Comparison of ENCODE assay signal across 9 mouse cellular contexts in the genomic region with DNA sequence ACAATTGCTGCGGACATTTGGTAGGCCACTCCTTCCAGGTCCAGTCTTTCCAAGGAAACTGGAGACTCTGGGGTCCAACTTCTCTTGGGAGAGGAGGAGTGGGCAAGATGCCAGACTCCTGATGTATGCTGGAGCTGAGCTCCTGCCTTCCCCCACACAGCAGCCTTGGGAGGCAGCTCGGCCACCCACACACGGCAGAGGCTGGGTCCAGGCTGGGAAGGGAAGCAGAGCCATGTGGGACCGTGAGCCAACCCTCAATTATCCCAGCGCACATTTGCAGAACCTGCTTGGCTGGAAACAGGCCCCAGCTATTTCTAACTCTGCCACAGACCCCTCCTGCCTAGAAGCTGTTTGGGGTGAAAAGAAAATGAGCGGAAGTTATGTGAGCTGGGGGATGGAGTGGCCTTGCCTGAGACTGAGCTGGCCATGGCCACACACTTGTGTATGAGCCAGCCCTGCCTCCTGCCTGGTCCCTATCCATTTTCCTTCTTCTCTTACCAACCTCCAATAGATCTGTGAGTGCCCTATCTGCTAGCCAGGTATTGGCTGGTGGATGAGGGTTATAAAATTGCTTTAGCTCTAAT.
DNase-seq lines count a peak whose midpoint lies in the region; ATAC-seq and TF ChIP-seq lines count a peak whose summit lies in the region.
"Had no signal": no experiment of that assay in that cellular context is flagged by ENCODE, and none has a peak within 500 bp of the region (broad histone marks: within the 10 kb centered on the region; RNA-seq: fewer than 3 reads in every experiment).

No protein-coding gene starts in this region.

- peak overlapping the region; percentile 67 for H3K27ac ChIP-seq in kidney, embryonic 15.5 days
- H3K27ac ChIP-seq in kidney, adult 2 months (ENCODE audit: insufficient read depth, low read depth, low read length), result no peak overlapping the region
- H3K27ac ChIP-seq in left cerebral cortex, adult 2 months, result peak overlapping the region; percentile 41
- H3K27ac ChIP-seq in stomach, embryonic 15.5 days, result peak overlapping the region; percentile 31
- H3K27ac ChIP-seq: heart, adult 2 months had no signal

- no peak for TF ChIP-seq POLR2A in kidney, adult 2 months (IDR thresholded peaks at IDR 0.05; ENCODE audit: low read depth, low read length)

- ATAC-seq in kidney, embryonic 15.5 days (replicated peaks; ENCODE audit: low FRiP score), result peak; percentile 72
- peak; percentile 76; the same call in 1 of the 2 replicates for ATAC-seq in stomach, embryonic 15.5 days (ENCODE audit: insufficient read depth, low FRiP score, low read depth)
- no peak for ATAC-seq in activated CD4-positive, CD25-positive, alpha-beta regulatory T cell, adult 4 months
- no peak for ATAC-seq in CD4-positive, CD25-positive, alpha-beta regulatory T cell, adult 4 months

- no peak for DNase-seq in kidney, adult 2 months
- peak; percentile 24 for DNase-seq in brain, embryonic 18.5 days (ENCODE audit: low read depth, low spot score)
- DNase-seq in frontal cortex, postnatal 10 days (ENCODE audit: low spot score in 2 of 2), result peak; percentile 62 to 66
- DNase-seq in left cerebral cortex, adult 2 months (ENCODE audit: extremely low spot score in 1 of 2, low spot score in 2 of 2), result peak; percentile 75 to 76

- TF ChIP-seq CTCF in kidney, adult 2 months (conservative IDR thresholded peaks at IDR 0.05; ENCODE audit: insufficient read depth, insufficient read length, low read depth, low read length), result no peak
- no peak for TF ChIP-seq CTCF in left cerebral cortex, adult 2 months (IDR thresholded peaks at IDR 0.05)

- H3K9ac ChIP-seq in kidney, embryonic 15.5 days, result no peak overlapping the region
- H3K9ac ChIP-seq in stomach, embryonic 15.5 days, result no peak overlapping the region

- H3K9me3 ChIP-seq in kidney, embryonic 15.5 days (replicated peaks), result no peaks in the 10 kb centered on the region
- H3K9me3 ChIP-seq in stomach, embryonic 15.5 days, result no peaks in the 10 kb centered on the region

- 37% methylated on average over 6 of the region's 6 CpGs for WGBS in kidney, embryonic 15.5 days
- WGBS in kidney, adult 2 months, result 60% methylated on average over 6 of the region's 6 CpGs
- 24% methylated on average over 6 of the region's 6 CpGs for WGBS in stomach, embryonic 15.5 days

- peaks cover 20% of the 10 kb centered on the region for H3K4me1 ChIP-seq in kidney, embryonic 15.5 days
- H3K4me1 ChIP-seq in kidney, adult 2 months (ENCODE audit: control insufficient read depth, insufficient read depth, low read length), result no peaks in the 10 kb centered on the region
- H3K4me1 ChIP-seq in stomach, embryonic 15.5 days, result peaks cover 17% of the 10 kb centered on the region

- peaks cover 15% of the 10 kb centered on the region for H3K36me3 ChIP-seq in kidney, embryonic 15.5 days
- H3K36me3 ChIP-seq in kidney, adult 2 months (ENCODE audit: control insufficient read depth, insufficient read depth, low read length), result no peaks in the 10 kb centered on the region
- peaks cover 3% of the 10 kb centered on the region; the same call in 1 of the 2 replicates for H3K36me3 ChIP-seq in stomach, embryonic 15.5 days

- intact Hi-C loops in left cerebral cortex, adult 2 months (cut with DNase I), result no loop called here

- no peak overlapping the region for H3K4me3 ChIP-seq in kidney, embryonic 15.5 days (replicated peaks)
- no peak overlapping the region for H3K4me3 ChIP-seq in kidney, adult 2 months (ENCODE audit: insufficient read depth, low read depth, low read length)
- H3K4me3 ChIP-seq in left cerebral cortex, adult 2 months, result no peak overlapping the region
- H3K4me3 ChIP-seq in stomach, embryonic 15.5 days (replicated peaks), result no peak overlapping the region
- H3K4me3 ChIP-seq: heart, adult 2 months had no signal

- no peak overlapping the region for H3K4me2 ChIP-seq in kidney, embryonic 15.5 days
- H3K4me2 ChIP-seq in stomach, embryonic 15.5 days, result no peak overlapping the region

- no peaks in the 10 kb centered on the region for H3K27me3 ChIP-seq in kidney, embryonic 15.5 days
- H3K27me3 ChIP-seq in kidney, adult 2 months (replicated peaks; ENCODE audit: control insufficient read depth, insufficient read depth, low read length), result no peaks in the 10 kb centered on the region
- no peaks in the 10 kb centered on the region for H3K27me3 ChIP-seq in stomach, embryonic 15.5 days (replicated peaks)

Comparison
In these comparisons a context has a peak if more than half of its experiments do, and no peak if none do; other contexts are left out.
1. ATAC-seq: peak in kidney, embryonic 15.5 days (single experiment) and stomach, embryonic 15.5 days (single experiment); none in activated CD4-positive, CD25-positive, alpha-beta regulatory T cell, adult 4 months (single experiment) and CD4-positive, CD25-positive, alpha-beta regulatory T cell, adult 4 months (single experiment).